Mouse (Mus musculus): ENCODE measurements at regions not wholly inside any gene's neighbourhood (a gene's known extent, or its start where the extent isn't known, plus 50 kb on each side); places are given as distances from the start of the nearest gene placed in this dataset.

DNA sequence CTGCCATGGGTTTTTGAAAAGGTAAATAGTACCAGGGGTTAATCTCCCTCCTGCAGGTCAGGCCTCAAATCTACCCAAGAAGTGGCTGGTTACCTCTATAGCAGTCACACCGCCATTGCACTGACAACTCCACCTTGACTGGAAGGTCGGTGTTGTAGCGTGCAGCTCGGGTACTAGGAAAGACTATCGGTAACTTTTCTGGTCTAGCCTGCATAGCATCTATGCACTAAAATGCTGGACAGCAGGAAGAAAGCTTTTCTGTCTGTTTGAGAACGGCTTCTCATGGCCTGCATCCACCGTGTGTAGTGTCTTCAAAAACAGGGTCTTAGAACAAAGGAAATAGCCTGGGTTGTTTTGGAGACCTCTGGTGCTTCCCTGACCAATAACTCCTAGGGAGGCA, 88.8 kb downstream of the Bms1 start:
- Histone ChIP-seq H3K4me3 (no peak overlapping the region), H3K27ac (no peak overlapping the region)
- no peak for TF ChIP-seq CTCF (conservative IDR thresholded peaks at IDR 0.05)
- DNase-seq (ENCODE audit: low spot score in 2 of 2) = no peak

DNA sequence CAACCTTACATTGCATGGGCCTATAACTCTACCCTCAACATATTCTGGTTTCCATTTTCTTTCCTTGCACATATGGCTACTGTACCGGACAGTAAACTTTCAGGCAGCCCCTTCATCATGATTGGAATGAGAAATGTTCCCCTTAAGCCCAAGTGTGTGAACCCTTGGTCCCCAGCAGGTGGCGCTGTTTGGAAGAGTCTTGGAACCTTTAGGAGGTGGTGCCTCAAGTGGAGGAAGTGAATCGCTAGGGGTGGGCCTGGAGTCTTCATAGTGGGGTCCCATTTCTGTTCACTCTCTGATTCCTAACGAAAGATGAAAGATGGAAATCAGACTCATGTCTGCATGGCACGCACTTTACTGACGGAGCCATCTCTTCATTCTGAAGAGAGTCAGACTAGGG, 91.8 kb downstream of the Bms1 start:
- TF ChIP-seq CTCF (conservative IDR thresholded peaks at IDR 0.05) = peak; percentile 57
- no peak for DNase-seq (ENCODE audit: low spot score in 2 of 2)
- no peak overlapping the region for H3K27ac ChIP-seq
- no peak overlapping the region for H3K4me3 ChIP-seq

DNA sequence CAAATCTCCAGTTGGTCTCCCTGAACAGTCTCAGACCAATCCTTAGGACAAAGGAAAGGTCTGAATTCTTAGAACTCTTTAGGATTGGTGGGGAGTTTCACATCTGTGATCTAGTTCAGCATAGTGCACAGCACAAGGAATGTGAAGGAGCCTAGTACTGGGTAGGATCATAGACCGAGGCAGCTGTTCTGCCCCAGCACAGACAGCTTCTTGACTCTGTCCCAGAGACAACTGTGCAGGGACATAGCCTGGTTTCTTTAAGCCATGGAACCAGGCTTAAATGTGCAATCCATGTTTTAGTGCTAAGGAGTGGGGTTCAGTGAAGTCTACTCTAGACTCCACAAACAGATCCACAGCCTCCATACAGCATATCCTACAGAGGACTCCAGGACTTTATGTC, 93.6 kb downstream of the Bms1 start:
- DNase-seq (ENCODE audit: low spot score in 2 of 2) = no peak
- H3K27ac ChIP-seq = no peak overlapping the region
- H3K4me3 ChIP-seq = no peak overlapping the region
- no peak for TF ChIP-seq CTCF (conservative IDR thresholded peaks at IDR 0.05)

DNA sequence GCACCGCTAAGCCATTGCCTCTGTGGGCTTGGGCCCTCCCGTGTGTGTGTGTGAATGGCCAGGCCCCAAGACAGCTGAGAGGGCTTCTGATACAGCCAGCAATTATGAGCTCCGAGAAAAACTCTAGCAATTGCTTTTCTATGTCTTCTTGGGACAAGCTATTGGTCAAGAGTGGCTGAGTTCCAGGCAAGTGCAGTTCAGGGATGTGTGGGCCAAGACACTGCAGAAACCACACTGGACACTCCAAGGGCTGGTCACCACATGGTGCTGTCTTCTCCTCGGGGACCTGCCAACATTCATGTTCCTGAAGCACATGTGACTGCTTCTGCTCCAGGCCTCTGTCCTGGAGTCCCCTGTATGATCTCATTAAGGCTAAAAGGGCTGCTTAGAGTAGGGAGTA, 94.7 kb downstream of the Bms1 start:
- Histone ChIP-seq H3K4me3 (no peak overlapping the region), H3K27ac (no peak overlapping the region)
- no peak for DNase-seq (ENCODE audit: low spot score in 2 of 2)
- no peak for TF ChIP-seq CTCF (conservative IDR thresholded peaks at IDR 0.05)

DNA sequence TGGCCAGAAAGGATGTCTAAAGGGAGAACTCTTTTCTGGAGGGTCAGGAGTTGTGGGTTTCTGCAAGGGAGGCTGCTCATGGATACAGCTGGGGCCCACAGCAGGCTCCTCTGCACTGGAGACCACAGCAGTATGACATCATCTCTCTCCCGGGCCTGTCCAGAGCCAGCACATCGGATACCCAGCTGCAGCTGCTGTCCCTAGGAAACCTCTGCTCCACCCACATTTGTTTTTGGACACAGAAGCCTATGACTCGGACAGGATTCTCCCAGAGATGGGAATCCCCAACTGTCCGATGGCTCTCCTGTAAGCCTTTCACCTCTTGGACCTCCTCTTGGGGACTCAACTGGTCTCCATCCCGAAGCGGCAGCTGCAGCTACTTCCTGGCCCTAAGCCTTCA, 96.2 kb downstream of the Bms1 start:
- DNase-seq (ENCODE audit: low spot score in 2 of 2) = no peak
- no peak for TF ChIP-seq CTCF (conservative IDR thresholded peaks at IDR 0.05)
- Histone ChIP-seq H3K27ac (no peak overlapping the region), H3K4me3 (no peak overlapping the region)

DNA sequence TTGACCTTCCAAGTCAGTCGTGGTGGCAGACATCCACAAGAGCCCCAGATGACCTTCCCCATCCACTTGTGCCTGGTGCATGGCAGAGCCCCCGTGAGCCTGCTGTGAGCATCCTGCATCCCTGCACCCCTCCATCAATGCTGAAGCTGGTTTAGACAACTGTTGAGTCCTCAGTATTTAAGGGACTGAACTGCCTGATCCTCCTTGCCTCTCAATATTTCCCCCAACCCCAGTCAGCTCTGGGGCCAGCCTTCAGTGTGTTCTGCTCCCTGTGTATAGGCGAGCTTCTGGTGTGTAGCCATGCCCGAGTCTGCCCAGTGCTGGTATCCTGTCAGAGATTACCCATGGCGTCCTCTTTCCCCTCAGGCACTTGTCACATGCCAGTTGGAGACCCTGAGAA, 96.6 kb downstream of the Bms1 start:
- no peak for DNase-seq (ENCODE audit: low spot score in 2 of 2)
- no peak for TF ChIP-seq CTCF (conservative IDR thresholded peaks at IDR 0.05)
- H3K4me3 ChIP-seq = no peak overlapping the region
- no peak overlapping the region for H3K27ac ChIP-seq

DNA sequence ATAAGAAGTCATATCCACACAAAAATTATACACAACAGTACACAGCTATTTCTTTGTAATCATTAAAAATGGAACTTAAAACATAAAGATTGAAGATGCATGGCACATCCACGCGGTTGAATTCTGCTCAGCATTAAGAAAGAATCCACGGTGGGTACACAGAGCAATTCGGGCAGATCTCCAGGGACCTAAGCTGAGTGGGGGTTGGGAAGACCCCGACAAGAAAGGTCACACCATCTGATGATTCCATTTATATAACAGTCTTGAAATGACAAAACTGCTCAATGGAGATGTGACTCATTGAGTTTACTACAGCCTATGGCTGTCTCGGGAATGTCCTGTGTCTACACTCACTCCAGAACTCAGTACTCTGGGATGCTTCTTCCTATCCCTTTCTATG, 97.2 kb downstream of the Bms1 start:
- H3K27ac ChIP-seq = no peak overlapping the region
- H3K4me3 ChIP-seq = no peak overlapping the region
- no peak for DNase-seq (ENCODE audit: low spot score in 2 of 2)
- TF ChIP-seq CTCF (conservative IDR thresholded peaks at IDR 0.05) = no peak

DNA sequence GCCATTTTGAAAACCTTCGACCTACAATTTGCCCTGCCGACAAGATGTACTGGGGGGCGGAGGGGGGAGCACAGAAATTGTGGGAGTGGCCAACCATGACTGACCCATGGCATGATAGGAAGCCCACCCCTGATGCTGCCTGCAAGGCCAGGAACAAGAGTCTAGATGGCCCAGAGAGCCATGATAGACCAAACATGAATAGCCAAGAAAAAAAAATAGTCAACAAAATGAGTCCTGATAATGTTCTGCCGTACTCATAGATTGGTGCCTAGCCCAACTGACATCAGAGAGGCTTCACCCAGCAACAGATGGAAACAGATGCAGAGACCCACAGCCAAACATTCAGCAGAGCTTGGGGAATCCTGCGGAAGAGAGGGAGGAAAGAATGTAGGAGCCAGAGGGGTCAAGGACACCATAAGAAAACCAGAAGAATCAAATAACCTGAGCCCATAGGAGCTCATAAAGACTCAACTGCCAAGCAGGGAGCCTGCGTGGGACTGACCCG, 99.2 kb downstream of the Bms1 start:
- no peak for DNase-seq (ENCODE audit: low spot score in 2 of 2)
- no peak for TF ChIP-seq CTCF (conservative IDR thresholded peaks at IDR 0.05)
- H3K4me3 ChIP-seq = no peak overlapping the region
- H3K27ac ChIP-seq = no peak overlapping the region

DNA sequence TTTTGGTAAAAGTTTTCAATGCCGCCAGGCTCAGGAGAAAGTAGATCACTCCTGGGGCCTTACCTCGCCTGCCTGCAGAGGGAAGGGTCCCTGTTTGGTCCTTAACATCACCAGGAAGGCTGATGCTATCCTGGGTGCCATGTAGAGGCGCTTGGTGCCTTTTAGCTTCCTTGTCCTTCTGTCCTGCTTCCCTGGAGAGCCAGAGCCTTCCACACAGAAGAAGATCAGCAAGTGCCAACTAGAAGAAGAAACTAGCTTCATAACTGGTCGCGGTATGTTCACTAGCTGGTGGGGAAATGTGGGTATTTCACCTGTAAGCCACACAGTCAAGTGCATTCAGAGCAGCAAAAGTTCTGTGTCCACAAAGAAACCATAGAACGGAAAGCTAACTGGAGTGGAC, 103.4 kb downstream of the Bms1 start:
- Histone ChIP-seq H3K27ac (no peak overlapping the region), H3K4me3 (no peak overlapping the region)
- no peak for TF ChIP-seq CTCF (conservative IDR thresholded peaks at IDR 0.05)
- DNase-seq (ENCODE audit: low spot score in 2 of 2) = no peak

DNA sequence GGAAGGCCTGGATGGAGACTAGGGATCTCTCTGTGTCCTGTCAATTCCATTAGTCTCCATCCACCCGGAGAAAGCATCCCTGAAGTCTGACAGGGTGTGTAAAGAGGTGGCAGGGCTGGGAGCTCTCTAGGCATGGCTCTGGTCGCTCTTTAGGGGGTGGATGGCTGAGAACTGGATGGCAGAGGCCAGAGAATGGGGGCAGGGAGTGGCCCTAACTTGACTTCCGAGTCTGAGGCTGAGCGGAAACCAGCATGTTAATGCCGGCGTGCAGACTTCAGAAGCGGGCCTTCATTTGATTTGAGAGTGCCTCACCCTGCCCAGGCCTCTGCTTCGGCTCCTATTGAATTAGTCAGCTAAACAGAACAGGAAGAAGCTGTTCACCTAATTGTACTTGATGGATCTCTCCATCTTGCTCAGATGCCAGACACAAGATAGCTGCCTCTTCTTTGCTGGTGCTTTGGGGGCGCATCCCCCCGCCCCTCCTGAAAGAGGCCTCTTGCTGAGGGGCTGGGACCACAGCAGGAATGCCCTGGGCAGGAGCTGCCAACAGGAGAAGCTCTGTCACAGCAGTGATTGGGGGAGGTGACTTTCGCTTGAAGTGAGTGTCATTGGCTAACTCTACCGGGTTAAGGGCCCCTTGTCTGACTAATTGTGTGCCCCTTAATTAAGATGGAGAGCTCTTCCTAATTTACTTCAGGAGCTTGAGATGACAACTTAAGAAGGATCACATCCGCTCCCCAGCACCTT, 104.2 kb downstream of the Bms1 start:
- TF ChIP-seq CTCF (conservative IDR thresholded peaks at IDR 0.05) = no peak
- no peak overlapping the region for H3K4me3 ChIP-seq
- no peak overlapping the region for H3K27ac ChIP-seq
- no peak for DNase-seq (ENCODE audit: low spot score in 2 of 2)

DNA sequence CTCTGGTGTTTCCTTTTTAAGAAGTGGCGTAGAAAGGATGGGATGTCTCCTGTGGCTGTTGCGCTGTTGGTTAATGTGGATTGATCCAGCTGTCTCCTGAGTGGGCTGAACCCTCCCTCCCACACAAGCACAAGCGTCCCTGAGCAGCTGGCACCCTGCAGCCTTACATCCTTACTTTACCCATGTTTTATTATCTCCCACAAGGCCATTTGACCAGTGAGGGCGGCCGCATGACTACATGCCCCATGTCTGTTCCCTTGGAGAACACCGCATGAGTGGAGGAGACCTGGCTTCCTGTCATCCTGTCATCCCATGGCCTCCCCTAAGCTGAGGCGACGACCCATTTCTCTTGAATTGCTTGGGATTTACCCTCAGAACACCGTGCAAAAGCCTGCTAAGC, 108.2 kb downstream of the Bms1 start:
- no peak for TF ChIP-seq CTCF (conservative IDR thresholded peaks at IDR 0.05)
- H3K27ac ChIP-seq = no peak overlapping the region
- no peak overlapping the region for H3K4me3 ChIP-seq
- no peak for DNase-seq (ENCODE audit: low spot score in 2 of 2)

DNA sequence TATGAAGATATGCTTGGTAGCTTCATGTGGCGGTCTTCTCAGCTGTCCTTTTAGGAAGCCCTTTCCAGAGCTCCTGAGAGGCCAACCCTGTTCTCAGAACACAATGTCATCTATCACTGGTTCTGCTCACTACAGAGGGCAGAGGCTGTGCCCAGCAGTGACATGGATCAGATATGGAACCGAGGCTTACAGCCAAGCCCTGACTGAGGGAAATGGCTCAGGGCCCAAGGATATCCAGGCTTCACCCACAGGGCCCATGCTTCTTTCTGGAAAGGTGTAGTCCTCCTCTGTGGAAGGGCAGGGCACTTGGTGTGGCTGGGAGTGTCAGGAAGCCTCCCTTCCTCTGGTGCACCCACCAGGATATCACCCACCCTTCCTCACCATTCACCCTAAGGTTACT, 109.4 kb downstream of the Bms1 start:
- no peak overlapping the region for H3K4me3 ChIP-seq
- DNase-seq (ENCODE audit: low spot score in 2 of 2) = no peak
- H3K27ac ChIP-seq = no peak overlapping the region
- no peak for TF ChIP-seq CTCF (conservative IDR thresholded peaks at IDR 0.05)

DNA sequence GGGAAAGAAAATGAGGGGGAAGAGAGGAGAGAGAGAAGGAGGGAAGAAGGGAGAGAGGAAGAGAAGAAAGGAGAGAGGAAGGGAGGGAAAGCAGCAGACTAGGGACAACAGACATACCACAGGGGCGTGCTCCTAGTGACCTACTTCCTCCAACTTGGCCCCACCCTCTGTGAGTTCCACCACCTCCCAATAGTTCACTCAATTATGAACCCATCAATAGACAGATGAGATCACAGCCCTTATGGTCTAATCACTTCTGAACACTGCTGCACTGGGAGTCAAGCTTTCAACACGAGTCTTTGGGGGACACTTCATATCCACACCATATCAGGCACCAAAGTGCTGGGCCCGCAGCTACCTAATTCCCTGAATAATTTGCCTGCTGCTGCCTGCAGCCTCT, 110.7 kb downstream of the Bms1 start:
- Histone ChIP-seq H3K27ac (no peak overlapping the region), H3K4me3 (no peak overlapping the region)
- no peak for DNase-seq (ENCODE audit: low spot score in 2 of 2)
- TF ChIP-seq CTCF (conservative IDR thresholded peaks at IDR 0.05) = no peak

DNA sequence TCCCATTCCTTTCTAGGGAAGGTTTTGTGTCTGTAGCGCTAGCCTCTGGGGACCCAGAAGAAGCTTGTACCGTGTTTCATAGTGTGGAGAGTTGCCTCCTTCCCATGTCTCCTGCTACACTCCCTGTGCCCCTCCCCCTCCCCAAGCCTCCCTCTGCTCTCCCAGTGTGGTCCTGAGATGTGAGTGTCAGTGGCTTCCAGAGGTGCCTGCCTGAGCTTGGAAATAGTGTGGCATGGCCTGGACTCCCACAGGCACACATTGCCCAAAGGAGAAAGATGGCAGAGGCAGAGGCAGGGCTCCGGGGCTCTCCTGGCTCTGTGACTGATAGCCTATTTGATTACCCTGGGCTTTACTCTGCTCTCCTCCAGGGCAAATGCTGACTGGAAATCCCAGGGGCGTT, 110.0 kb upstream of the Ret start:
- TF ChIP-seq CTCF (conservative IDR thresholded peaks at IDR 0.05) = no peak
- H3K27ac ChIP-seq = no peak overlapping the region
- H3K4me3 ChIP-seq = no peak overlapping the region
- no peak for DNase-seq (ENCODE audit: low spot score in 2 of 2)
